Comparison of ENCODE assay signal across 1 mouse cellular context in the genomic region with DNA sequence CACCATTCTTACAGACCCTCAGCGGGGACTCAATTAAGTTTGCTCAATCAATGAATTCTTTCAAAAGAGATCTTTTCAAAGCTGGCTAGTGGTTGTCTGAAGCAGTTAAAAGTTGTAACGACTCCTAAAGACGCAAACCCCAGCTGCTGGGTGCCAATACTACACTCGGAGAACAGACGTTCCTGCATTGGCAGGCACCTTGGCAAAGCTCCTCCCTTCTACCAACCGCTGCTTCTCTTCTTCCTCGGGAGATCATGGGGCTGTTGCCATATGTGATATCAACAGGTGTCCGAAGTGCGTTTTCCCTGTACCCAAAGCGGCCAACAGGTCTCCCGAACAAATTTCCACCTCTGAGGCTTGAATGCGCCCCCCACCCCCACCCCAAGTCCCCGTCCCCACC.
TF ChIP-seq lines count a peak whose summit lies in the region.

No protein-coding gene starts in this region.

TF ChIP-seq in MEL, 35 proteins besides CTCF, POLR2A, EP300 and RAD21 (continued from another document):
- TF ChIP-seq NELFE (IDR thresholded peaks at IDR 0.05; ENCODE audit: low read depth, low read length) (0 out of 2 replicates have a peak, but pooled peaks have one; percentile 21), ETS1 (IDR thresholded peaks at IDR 0.05; ENCODE audit: low read depth, low read length) (0 out of 2 replicates have a peak, but pooled peaks have one; percentile 27)
